In the genomic region with DNA sequence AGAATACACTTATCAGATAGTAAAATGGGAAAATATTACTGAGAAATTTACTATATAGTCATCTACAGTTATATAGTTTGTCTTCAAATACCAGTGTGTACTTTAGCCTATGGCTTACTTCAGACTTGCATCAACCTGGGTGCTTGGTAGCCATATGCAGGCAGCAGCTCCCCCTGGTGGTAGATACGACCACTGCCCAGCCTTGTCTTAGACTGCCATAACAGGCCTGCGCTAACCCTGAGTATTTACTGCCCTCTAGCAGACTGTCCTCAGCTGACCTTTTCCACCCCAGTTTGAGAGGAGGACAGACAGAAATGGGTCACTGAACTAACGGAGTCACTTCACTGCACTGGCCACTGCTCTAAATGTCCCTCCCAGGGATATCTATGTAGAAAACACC, we compare ENCODE assay signal across 8 mouse cellular contexts.
DNase-seq lines count a peak whose midpoint lies in the region; ATAC-seq and TF ChIP-seq lines count a peak whose summit lies in the region.

No protein-coding gene starts in this region.

- peaks cover 18% of the 10 kb centered on the region for H3K27me3 ChIP-seq in G1E (ENCODE audit: insufficient read depth, low read length)
- H3K27me3 ChIP-seq in forebrain, embryonic 16.5 days (replicated peaks; ENCODE audit: control insufficient read depth, insufficient read depth, low read length): no peaks in the 10 kb centered on the region

- H3K36me3 ChIP-seq in G1E (replicated peaks): no peaks in the 10 kb centered on the region
- H3K36me3 ChIP-seq in forebrain, embryonic 16.5 days (ENCODE audit: control insufficient read depth, insufficient read depth): peaks cover 6% of the 10 kb centered on the region; the same call in 1 of the 2 replicates

- peaks cover 3% of the 10 kb centered on the region; the same call in 1 of the 2 replicates for H3K4me1 ChIP-seq in G1E (ENCODE audit: insufficient read depth, low read depth, low read length)
- peaks cover 6% of the 10 kb centered on the region for H3K4me1 ChIP-seq in forebrain, embryonic 16.5 days (replicated peaks; ENCODE audit: control insufficient read depth, insufficient read depth, low read length)

- H3K4me2 ChIP-seq in forebrain, embryonic 16.5 days (ENCODE audit: low read length): no peak overlapping the region

- no peak overlapping the region for H3K9ac ChIP-seq in forebrain, embryonic 16.5 days (replicated peaks; ENCODE audit: low read depth, low read length)

- DNase-seq in G1E (ENCODE audit: low spot score): peak; percentile 67
- DNase-seq in cerebellum, adult 11-12 months: peak; percentile 75
- DNase-seq in heart, postnatal 4 days: peak; percentile 89
- DNase-seq in layer of hippocampus, adult 18-20 months (ENCODE audit: low spot score in 2 of 2): peak; percentile 61 to 89
- peak; percentile 88 for DNase-seq in lung, postnatal 10 days
- peak; percentile 70 for DNase-seq in ovary, postnatal 36 days (ENCODE audit: low spot score)
- DNase-seq in thymus, postnatal 14 days: peak; percentile 87

- no peaks in the 10 kb centered on the region for H3K9me3 ChIP-seq in G1E (replicated peaks)
- no peaks in the 10 kb centered on the region for H3K9me3 ChIP-seq in forebrain, embryonic 16.5 days (ENCODE audit: control insufficient read depth, low read length)

- peak; percentile 96 for TF ChIP-seq CTCF in G1E (IDR thresholded peaks at IDR 0.05; ENCODE audit: low read depth, low read length)

- no peak overlapping the region for H3K27ac ChIP-seq in forebrain, embryonic 16.5 days (ENCODE audit: low read length)

- WGBS in forebrain, embryonic 16.5 days: 10% methylated on average over 3 of the region's 3 CpGs

- H3K4me3 ChIP-seq in G1E (ENCODE audit: low read depth, low read length): no peak overlapping the region
- no peak overlapping the region for H3K4me3 ChIP-seq in forebrain, embryonic 16.5 days (replicated peaks; ENCODE audit: low read length)

- ATAC-seq in G1E (ENCODE audit: extremely low read depth, insufficient number of reproducible peaks, low FRiP score, poor library complexity, severe bottlenecking): peak; percentile 60
- ATAC-seq in forebrain, embryonic 16.5 days: peak; percentile 83
